Mouse (Mus musculus) forebrain, embryonic 16.5 days (tissue): ENCODE results near the gene Snx15. TPM values are rescaled to one million over a fixed set of nuclear protein-coding genes. Genes with fewer than 3 reads are reported as not detected.

ENCODE experiments used
- ATAC-seq: fragments of 200-750 bp; cut with Nextera tagmentation; 2 replicates; pipeline ENCODE4 v1.8.0; 2017; ENCODE audit warnings: mild to moderate bottlenecking, moderate library complexity
- H3K27ac ChIP-seq: fragments of 300-500 bp; sonication (generic); 2 replicates; pipeline ENCODE4 v1.5.1; 2014; ENCODE audit warnings: low read length, control low read depth
- H3K27me3 ChIP-seq: fragments of 300-500 bp; sonication (generic); replicated peaks from 2 replicates; pipeline ENCODE4 v1.6.1; 2014; ENCODE audit warnings: low read length; ENCODE audit not compliant: control insufficient read depth, insufficient read depth
- H3K36me3 ChIP-seq: fragments of 300-500 bp; sonication (generic); 2 replicates; pipeline ENCODE4 v1.6.1; 2014; ENCODE audit not compliant: control insufficient read depth, insufficient read depth
- H3K4me1 ChIP-seq: fragments of 300-500 bp; sonication (generic); replicated peaks from 2 replicates; pipeline ENCODE4 v1.6.1; 2014; ENCODE audit warnings: low read length; ENCODE audit not compliant: control insufficient read depth, insufficient read depth
- H3K4me2 ChIP-seq: fragments of 300-500 bp; sonication (generic); 2 replicates; pipeline ENCODE4 v1.6.1; 2014; ENCODE audit warnings: mild to moderate bottlenecking, low read length, control low read depth
- H3K4me3 ChIP-seq: fragments of 300-500 bp; sonication (generic); replicated peaks from 2 replicates; pipeline ENCODE4 v1.5.1; 2014; ENCODE audit warnings: mild to moderate bottlenecking, low read length, control low read depth
- H3K9ac ChIP-seq: fragments of 300-500 bp; sonication (generic); replicated peaks from 2 replicates; pipeline ENCODE4 v1.6.1; 2014; ENCODE audit warnings: low read depth, low read length, control low read depth
- H3K9me3 ChIP-seq: fragments of 300-500 bp; sonication (generic); 2 replicates; pipeline ENCODE4 v1.6.1; 2016; ENCODE audit warnings: low read length; ENCODE audit not compliant: control insufficient read depth
- WGBS: fragments of 180-500 bp; shearing (Covaris S2); extraction: QIAGEN DNeasy Blood & Tissue Kit; methylation state at CpG from one replicate; pipeline ENCODE4 v1.1.7; 2014; 5-methylcytosine and 5-hydroxymethylcytosine counted together
- polyA plus RNA-seq: library from polyadenylated mRNA; unstranded; fragments of >200 nt; fragmentation: Nextera tagmentation; extraction: Ambion mirVana; gene quantifications from 2 replicates; pipeline ENCODE4 v1.2.1, GENCODE M21; 2015

The Snx15 gene
- 40.3 and 50.1 TPM in 2 replicates for polyA plus RNA-seq

- Histone ChIP-seq H3K27ac (peak within 1 kb of the TSS; percentile 85), H3K4me2 (peak within 1 kb of the TSS; percentile 56), H3K27me3 (no peaks in the 10 kb centered on the region), H3K4me1 (peaks cover 7% of the 10 kb centered on the region), H3K4me3 (peak within 1 kb of the TSS; percentile 56), H3K9me3 (no peaks in the 10 kb centered on the region), H3K9ac (peak within 1 kb of the TSS; percentile 69), H3K36me3 (no peaks in the 10 kb centered on the region)
- peak; percentile 96 for ATAC-seq
- WGBS = under 1% methylated on average over 32 of the region's 32 CpGs
Observed at GRCm38 (mm10) chr19:6127760-6128341, at the start of gene Snx15. Snx15 (minus strand) TSS chr19:6128304.

- no peak for ATAC-seq
- WGBS = 45% methylated on average over 5 of the region's 5 CpGs
Observed at GRCm38 (mm10) chr19:6174771-6175170, 46.7 kb upstream of the Snx15 start.

GRCm38 (mm10) chr19:6171215-6171614, 43.1 kb upstream of the Snx15 start:
- Histone ChIP-seq H3K27me3 (no peaks in the 10 kb centered on the region), H3K27ac (no peak overlapping the region), H3K4me3 (no peak overlapping the region), H3K4me2 (no peak overlapping the region), H3K9ac (no peak overlapping the region), H3K9me3 (no peaks in the 10 kb centered on the region), H3K4me1 (no peaks in the 10 kb centered on the region), H3K36me3 (no peaks in the 10 kb centered on the region)
- WGBS = 83% methylated on average over 8 of the region's 8 CpGs
- no peak for ATAC-seq

More at GRCm38 (mm10) chr19:6174771-6175170, 46.7 kb upstream of the Snx15 start:
- Histone ChIP-seq H3K36me3 (no peaks in the 10 kb centered on the region), H3K4me3 (no peak overlapping the region), H3K9ac (no peak overlapping the region), H3K4me1 (no peaks in the 10 kb centered on the region), H3K27ac (no peak overlapping the region), H3K9me3 (no peaks in the 10 kb centered on the region), H3K27me3 (no peaks in the 10 kb centered on the region), H3K4me2 (no peak overlapping the region)

- no peak for ATAC-seq
- Histone ChIP-seq H3K9ac (no peak overlapping the region), H3K27ac (no peak overlapping the region), H3K27me3 (no peaks in the 10 kb centered on the region), H3K4me2 (no peak overlapping the region), H3K36me3 (no peaks in the 10 kb centered on the region), H3K9me3 (no peaks in the 10 kb centered on the region), H3K4me1 (no peaks in the 10 kb centered on the region), H3K4me3 (no peak overlapping the region)
- WGBS = 72% methylated on average over 4 of the region's 4 CpGs
Observed at GRCm38 (mm10) chr19:6166750-6167149, 38.6 kb upstream of the Snx15 start.

- no peak overlapping the region for H3K4me3 ChIP-seq
- no peak for ATAC-seq
Observed at GRCm38 (mm10) chr19:6163872-6164547, 35.9 kb upstream of the Snx15 start.

GRCm38 (mm10) chr19:6157220-6157619, 29.1 kb upstream of the Snx15 start:
- Histone ChIP-seq H3K4me2 (no peak overlapping the region), H3K36me3 (no peaks in the 10 kb centered on the region), H3K9ac (no peak overlapping the region), H3K27me3 (no peaks in the 10 kb centered on the region), H3K4me1 (no peaks in the 10 kb centered on the region), H3K27ac (no peak overlapping the region), H3K4me3 (no peak overlapping the region), H3K9me3 (no peaks in the 10 kb centered on the region)
- ATAC-seq = no peak
- WGBS = 78% methylated on average over 6 of the region's 6 CpGs

More at GRCm38 (mm10) chr19:6163872-6164547, 35.9 kb upstream of the Snx15 start:
- H3K9me3 ChIP-seq = no peaks in the 10 kb centered on the region
- H3K27me3 ChIP-seq = no peaks in the 10 kb centered on the region
- H3K27ac ChIP-seq = no peak overlapping the region
- WGBS = 68% methylated on average over 10 of the region's 10 CpGs
- H3K9ac ChIP-seq = no peak overlapping the region
- no peaks in the 10 kb centered on the region for H3K4me1 ChIP-seq
- H3K36me3 ChIP-seq = no peaks in the 10 kb centered on the region
- no peak overlapping the region for H3K4me2 ChIP-seq

- H3K4me2 ChIP-seq = no peak overlapping the region
Observed at GRCm38 (mm10) chr19:6156372-6156771, 28.3 kb upstream of the Snx15 start.

GRCm38 (mm10) chr19:6155174-6155573, 27.1 kb upstream of the Snx15 start:
- no peak for ATAC-seq
- 86% methylated on average over 9 of the region's 9 CpGs for WGBS
- no peaks in the 10 kb centered on the region for H3K4me1 ChIP-seq
- H3K9me3 ChIP-seq = no peaks in the 10 kb centered on the region
- H3K36me3 ChIP-seq = no peaks in the 10 kb centered on the region
- no peak overlapping the region for H3K4me3 ChIP-seq
- H3K9ac ChIP-seq = no peak overlapping the region
- H3K4me2 ChIP-seq = no peak overlapping the region
- H3K27me3 ChIP-seq = no peaks in the 10 kb centered on the region
- no peak overlapping the region for H3K27ac ChIP-seq

More at GRCm38 (mm10) chr19:6156372-6156771, 28.3 kb upstream of the Snx15 start:
- Histone ChIP-seq H3K27me3 (no peaks in the 10 kb centered on the region), H3K9ac (no peak overlapping the region), H3K9me3 (no peaks in the 10 kb centered on the region), H3K4me1 (no peaks in the 10 kb centered on the region), H3K4me3 (no peak overlapping the region), H3K36me3 (no peaks in the 10 kb centered on the region), H3K27ac (no peak overlapping the region)
- no peak for ATAC-seq
- 60% methylated on average over 8 of the region's 8 CpGs for WGBS

GRCm38 (mm10) chr19:6144842-6145241, 16.7 kb upstream of the Snx15 start:
- H3K9ac ChIP-seq = no peak overlapping the region
- 83% methylated on average over 5 of the region's 5 CpGs for WGBS
- H3K9me3 ChIP-seq = no peaks in the 10 kb centered on the region
- H3K36me3 ChIP-seq = no peaks in the 10 kb centered on the region
- H3K4me3 ChIP-seq = no peak overlapping the region
- ATAC-seq = no peak
- peaks cover 11% of the 10 kb centered on the region for H3K4me1 ChIP-seq
- no peak overlapping the region for H3K27ac ChIP-seq
- H3K4me2 ChIP-seq = no peak overlapping the region
- no peaks in the 10 kb centered on the region for H3K27me3 ChIP-seq
